Mouse (Mus musculus): Measurements from ENCODE around the gene Fkbp14. TPM values are rescaled to one million over a fixed set of nuclear protein-coding genes. Genes with fewer than 3 reads are reported as not detected.

The Fkbp14 gene
- polyA plus RNA-seq, 1 experiment from 2014 or later: 14.5 TPM

- Histone ChIP-seq H3K4me1 (ENCODE audit: control insufficient read depth, insufficient read depth, low read length) (peaks cover 36% of the 10 kb centered on the region), H3K27ac (ENCODE audit: low read depth, low read length) (no peak overlapping the region; the same call in 1 of the 2 replicates), H3K36me3 (ENCODE audit: control insufficient read depth, insufficient read depth, low read length) (no peaks in the 10 kb centered on the region), H3K9me3 (ENCODE audit: control insufficient read depth, low read length) (no peaks in the 10 kb centered on the region), H3K4me2 (no peak overlapping the region), H3K27me3 (ENCODE audit: control insufficient read depth, insufficient read depth, low read length) (no peaks in the 10 kb centered on the region), H3K4me3 (ENCODE audit: low read depth, low read length) (no peak overlapping the region), H3K9ac (ENCODE audit: low read length) (no peak overlapping the region)
- ATAC-seq (ENCODE audit: low FRiP score): no peak
- no peak for DNase-seq (ENCODE audit: low spot score, missing footprints)
- 58% methylated on average over 1 of the region's 1 CpGs for WGBS
These were observed 41.3 kb downstream of the Fkbp14 start for GRCm38 (mm10) chr6:54555816-54556215.

- Histone ChIP-seq H3K27me3 (ENCODE audit: control insufficient read depth, insufficient read depth, low read length) (no peaks in the 10 kb centered on the region), H3K4me1 (ENCODE audit: control insufficient read depth, insufficient read depth, low read length) (peaks cover 36% of the 10 kb centered on the region), H3K4me3 (ENCODE audit: low read depth, low read length) (no peak overlapping the region), H3K27ac (ENCODE audit: low read depth, low read length) (peak overlapping the region; percentile 86), H3K9ac (ENCODE audit: low read length) (peak overlapping the region; percentile 24; the same call in 1 of the 2 replicates), H3K4me2 (peak overlapping the region; percentile 20; the same call in 1 of the 2 replicates), H3K36me3 (ENCODE audit: control insufficient read depth, insufficient read depth, low read length) (no peaks in the 10 kb centered on the region), H3K9me3 (ENCODE audit: control insufficient read depth, low read length) (no peaks in the 10 kb centered on the region)
- WGBS: 12% methylated on average over 8 of the region's 8 CpGs
- peak; percentile 97 for DNase-seq (ENCODE audit: low spot score, missing footprints)
- peak; percentile 96 for ATAC-seq (ENCODE audit: low FRiP score)
These were observed 42.6 kb downstream of the Fkbp14 start for GRCm38 (mm10) chr6:54554341-54555110.

GRCm38 (mm10) chr6:54553632-54554031 lies 43.5 kb downstream of the Fkbp14 start:
- H3K36me3 ChIP-seq (ENCODE audit: control insufficient read depth, insufficient read depth, low read length): no peaks in the 10 kb centered on the region
- H3K9ac ChIP-seq (ENCODE audit: low read length): no peak overlapping the region
- H3K27me3 ChIP-seq (ENCODE audit: control insufficient read depth, insufficient read depth, low read length): no peaks in the 10 kb centered on the region
- H3K27ac ChIP-seq (ENCODE audit: low read depth, low read length): peak overlapping the region; percentile 86
- WGBS: 64% methylated on average over 2 of the region's 2 CpGs
- no peaks in the 10 kb centered on the region for H3K9me3 ChIP-seq (ENCODE audit: control insufficient read depth, low read length)
- peaks cover 36% of the 10 kb centered on the region for H3K4me1 ChIP-seq (ENCODE audit: control insufficient read depth, insufficient read depth, low read length)
- H3K4me3 ChIP-seq (ENCODE audit: low read depth, low read length): no peak overlapping the region
- ATAC-seq (ENCODE audit: low FRiP score): 0 out of 2 replicates have a peak, but pooled peaks have one; percentile 3
- no peak for DNase-seq (ENCODE audit: low spot score, missing footprints)
- H3K4me2 ChIP-seq: no peak overlapping the region

- H3K27me3 ChIP-seq (ENCODE audit: control insufficient read depth, insufficient read depth, low read length): no peaks in the 10 kb centered on the region
- no peaks in the 10 kb centered on the region for H3K9me3 ChIP-seq (ENCODE audit: control insufficient read depth, low read length)
- H3K4me1 ChIP-seq (ENCODE audit: control insufficient read depth, insufficient read depth, low read length): peaks cover 36% of the 10 kb centered on the region
- H3K4me3 ChIP-seq (ENCODE audit: low read depth, low read length): no peak overlapping the region
- H3K27ac ChIP-seq (ENCODE audit: low read depth, low read length): no peak overlapping the region
- ATAC-seq (ENCODE audit: low FRiP score): no peak
- DNase-seq (ENCODE audit: low spot score, missing footprints): no peak
- no peaks in the 10 kb centered on the region for H3K36me3 ChIP-seq (ENCODE audit: control insufficient read depth, insufficient read depth, low read length)
- no peak overlapping the region for H3K4me2 ChIP-seq
- WGBS: 43% methylated on average over 9 of the region's 9 CpGs
- no peak overlapping the region for H3K9ac ChIP-seq (ENCODE audit: low read length)
These were observed 44.2 kb downstream of the Fkbp14 start for GRCm38 (mm10) chr6:54552721-54553413.

GRCm38 (mm10) chr6:54550801-54551323 lies 46.2 kb downstream of the Fkbp14 start:
- Histone ChIP-seq H3K9me3 (ENCODE audit: control insufficient read depth, low read length) (no peaks in the 10 kb centered on the region), H3K27me3 (ENCODE audit: control insufficient read depth, insufficient read depth, low read length) (no peaks in the 10 kb centered on the region), H3K27ac (ENCODE audit: low read depth, low read length) (no peak overlapping the region), H3K36me3 (ENCODE audit: control insufficient read depth, insufficient read depth, low read length) (no peaks in the 10 kb centered on the region), H3K9ac (ENCODE audit: low read length) (no peak overlapping the region), H3K4me3 (ENCODE audit: low read depth, low read length) (no peak overlapping the region), H3K4me2 (no peak overlapping the region), H3K4me1 (ENCODE audit: control insufficient read depth, insufficient read depth, low read length) (peaks cover 33% of the 10 kb centered on the region)
- ATAC-seq (ENCODE audit: low FRiP score): no peak
- no peak for DNase-seq (ENCODE audit: low spot score, missing footprints)
- 57% methylated on average over 7 of the region's 7 CpGs for WGBS

GRCm38 (mm10) chr6:54549311-54549710 lies 47.8 kb downstream of the Fkbp14 start:
- peaks cover 17% of the 10 kb centered on the region for H3K4me1 ChIP-seq (ENCODE audit: control insufficient read depth, insufficient read depth, low read length)

GRCm38 (mm10) chr6:54548314-54549019 lies 48.6 kb downstream of the Fkbp14 start:
- 89% methylated on average over 12 of the region's 13 CpGs for WGBS
- H3K9me3 ChIP-seq (ENCODE audit: control insufficient read depth, low read length): no peaks in the 10 kb centered on the region; the same call in 1 of the 2 replicates
- H3K27ac ChIP-seq (ENCODE audit: low read depth, low read length): no peak overlapping the region
- no peak overlapping the region for H3K4me2 ChIP-seq
- ATAC-seq (ENCODE audit: low FRiP score): no peak
- peaks cover 7% of the 10 kb centered on the region for H3K36me3 ChIP-seq (ENCODE audit: control insufficient read depth, insufficient read depth, low read length)
- no peak overlapping the region for H3K4me3 ChIP-seq (ENCODE audit: low read depth, low read length)
- no peak for DNase-seq (ENCODE audit: low spot score, missing footprints)
- no peak overlapping the region for H3K9ac ChIP-seq (ENCODE audit: low read length)
- H3K27me3 ChIP-seq (ENCODE audit: control insufficient read depth, insufficient read depth, low read length): no peaks in the 10 kb centered on the region
- H3K4me1 ChIP-seq (ENCODE audit: control insufficient read depth, insufficient read depth, low read length): peaks cover 9% of the 10 kb centered on the region

More at GRCm38 (mm10) chr6:54549311-54549710, 47.8 kb downstream of the Fkbp14 start:
- H3K27me3 ChIP-seq (ENCODE audit: control insufficient read depth, insufficient read depth, low read length): no peaks in the 10 kb centered on the region
- H3K27ac ChIP-seq (ENCODE audit: low read depth, low read length): no peak overlapping the region
- H3K9ac ChIP-seq (ENCODE audit: low read length): no peak overlapping the region
- ATAC-seq (ENCODE audit: low FRiP score): no peak
- DNase-seq (ENCODE audit: low spot score, missing footprints): no peak
- H3K36me3 ChIP-seq (ENCODE audit: control insufficient read depth, insufficient read depth, low read length): 0 out of 2 replicates have a peak, but pooled peaks cover 2% of the 10 kb centered on the region
- no peak overlapping the region for H3K4me3 ChIP-seq (ENCODE audit: low read depth, low read length)
- H3K9me3 ChIP-seq (ENCODE audit: control insufficient read depth, low read length): no peaks in the 10 kb centered on the region
- H3K4me2 ChIP-seq: no peak overlapping the region
- WGBS: 67% methylated on average over 4 of the region's 4 CpGs

- Histone ChIP-seq H3K9ac (ENCODE audit: low read length) (no peak overlapping the region), H3K27me3 (ENCODE audit: control insufficient read depth, insufficient read depth, low read length) (no peaks in the 10 kb centered on the region), H3K4me2 (no peak overlapping the region), H3K4me1 (ENCODE audit: control insufficient read depth, insufficient read depth, low read length) (peaks cover 28% of the 10 kb centered on the region), H3K27ac (ENCODE audit: low read depth, low read length) (no peak overlapping the region), H3K4me3 (ENCODE audit: low read depth, low read length) (no peak overlapping the region), H3K9me3 (ENCODE audit: control insufficient read depth, low read length) (no peaks in the 10 kb centered on the region; the same call in 1 of the 2 replicates), H3K36me3 (ENCODE audit: control insufficient read depth, insufficient read depth, low read length) (peaks cover 10% of the 10 kb centered on the region)
- ATAC-seq (ENCODE audit: low FRiP score) (no peak), DNase-seq (ENCODE audit: low spot score, missing footprints) (no peak)
- WGBS: 72% methylated on average over 2 of the region's 2 CpGs
These were observed 53.5 kb downstream of the Fkbp14 start for GRCm38 (mm10) chr6:54543646-54544045.
